Mouse (Mus musculus): Measurements from ENCODE around the gene Cfap65. TPM values are rescaled to one million over a fixed set of nuclear protein-coding genes. Genes with fewer than 3 reads are reported as not detected.
A peak's percentile ranks its signal among the peaks of the same experiment; 100 is the strongest.

The Cfap65 gene
- polyA plus RNA-seq, 1 experiment from 2014 or later: 0.13 TPM

DNA sequence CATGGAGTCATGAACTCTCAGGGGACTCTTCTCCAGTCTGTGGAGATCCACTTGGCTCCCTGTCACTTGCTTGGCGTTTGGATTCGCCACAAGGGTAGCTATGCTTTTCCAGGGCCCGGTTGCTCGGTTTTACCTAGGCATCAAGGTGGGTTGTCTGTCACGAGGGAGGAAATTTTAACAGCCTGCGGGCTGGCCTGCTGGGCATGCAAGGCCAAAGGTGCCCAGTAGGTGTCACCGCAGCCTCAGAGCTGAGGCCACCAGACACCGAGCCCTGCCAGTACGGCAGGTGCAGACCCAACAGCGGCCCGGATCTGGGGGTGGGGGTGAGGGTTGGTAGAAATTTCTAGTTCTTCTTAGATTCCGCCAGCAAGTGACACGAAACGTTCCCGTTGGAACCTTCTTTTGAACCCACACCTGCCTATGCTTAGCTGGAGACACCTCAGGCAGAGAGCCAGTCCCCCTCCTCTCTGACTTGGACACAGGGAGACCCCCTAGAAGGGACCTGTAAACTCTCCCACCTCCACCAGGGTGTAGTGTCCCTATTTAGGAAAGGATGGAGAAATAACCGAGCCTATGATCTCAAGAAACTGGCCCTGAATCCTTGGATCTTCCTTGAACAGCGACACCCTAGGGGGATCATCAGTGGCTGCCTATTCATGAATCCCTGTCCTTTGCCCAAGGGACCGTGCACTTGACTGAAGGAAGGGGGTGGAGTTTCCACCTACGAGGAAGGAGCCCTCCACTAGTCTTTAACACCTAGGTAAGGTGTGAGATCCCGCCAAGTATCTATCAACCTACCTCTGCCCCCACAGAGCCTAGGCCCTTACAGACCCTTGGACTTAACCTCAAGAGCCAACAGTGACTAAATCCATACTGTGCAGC is 13.6 kb upstream of the Cfap65 start:
- Histone ChIP-seq H3K9ac (replicated peaks; ENCODE audit: low read length) (no peak overlapping the region), H3K27ac (replicated peaks; ENCODE audit: low read depth, low read length) (no peak overlapping the region), H3K27me3 (ENCODE audit: control insufficient read depth, insufficient read depth, low read length) (peaks cover 80% of the 10 kb centered on the region), H3K4me3 (replicated peaks; ENCODE audit: low read depth, low read length) (no peak overlapping the region), H3K9me3 (ENCODE audit: control insufficient read depth, low read length) (no peaks in the 10 kb centered on the region), H3K36me3 (ENCODE audit: control insufficient read depth, insufficient read depth, low read length) (no peaks in the 10 kb centered on the region), H3K4me1 (ENCODE audit: control insufficient read depth, insufficient read depth, low read length) (peaks cover 15% of the 10 kb centered on the region; the same call in 1 of the 2 replicates), H3K4me2 (ENCODE audit: low read length) (peak overlapping the region; percentile 54; the same call in 1 of the 2 replicates)
- 3% methylated on average over 20 of the region's 20 CpGs for WGBS
- DNase-seq (peak; percentile 79), ATAC-seq (ENCODE audit: low FRiP score, low TSS enrichment) (peak; percentile 48; the same call in 1 of the 2 replicates)

DNA sequence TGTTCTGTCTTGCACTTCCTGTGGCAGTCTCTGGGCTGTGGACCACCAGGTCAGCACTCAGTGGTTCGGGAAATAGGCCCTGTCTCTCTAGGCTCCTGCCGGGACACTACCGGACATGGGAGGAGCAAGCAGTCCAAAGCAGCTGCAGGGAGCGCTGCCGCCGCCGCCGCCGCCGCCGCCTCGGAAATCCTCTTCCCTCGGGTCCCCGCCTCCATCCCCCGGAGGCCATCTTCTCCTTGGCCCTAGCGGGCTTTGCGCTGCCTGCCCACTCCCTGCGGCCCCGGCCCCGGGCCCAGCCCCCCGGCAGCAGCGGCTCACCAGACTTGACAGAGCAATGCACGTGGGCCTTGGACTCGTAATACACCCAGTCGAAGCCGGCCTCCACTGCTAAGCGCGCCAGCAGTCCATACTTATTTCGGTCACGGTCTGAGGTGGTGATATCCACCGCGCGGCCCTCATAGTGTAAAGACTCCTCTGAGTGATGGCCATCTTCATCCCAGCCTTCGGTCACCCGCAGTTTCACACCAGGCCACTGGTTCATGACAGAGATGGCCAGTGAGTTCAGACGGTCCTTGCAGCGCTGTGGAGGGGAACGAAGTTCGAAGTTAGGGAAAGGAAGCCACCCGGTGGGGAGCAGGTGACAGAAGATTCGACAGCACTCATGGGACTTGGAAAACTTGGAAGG is 12.7 kb upstream of the Cfap65 start:
- DNase-seq (peak; percentile 39), ATAC-seq (ENCODE audit: low FRiP score, low TSS enrichment) (no peak)
- H3K4me2 ChIP-seq (ENCODE audit: low read length): peak overlapping the region; percentile 54
- H3K27me3 ChIP-seq (ENCODE audit: control insufficient read depth, insufficient read depth, low read length): peaks cover 74% of the 10 kb centered on the region
- 1% methylated on average over 41 of the region's 41 CpGs for WGBS
- H3K4me1 ChIP-seq (ENCODE audit: control insufficient read depth, insufficient read depth, low read length): peaks cover 15% of the 10 kb centered on the region; the same call in 1 of the 2 replicates
- no peak overlapping the region for H3K27ac ChIP-seq (replicated peaks; ENCODE audit: low read depth, low read length)
- H3K9me3 ChIP-seq (ENCODE audit: control insufficient read depth, low read length): no peaks in the 10 kb centered on the region
- H3K9ac ChIP-seq (replicated peaks; ENCODE audit: low read length): no peak overlapping the region; the same call in 1 of the 2 replicates
- no peaks in the 10 kb centered on the region for H3K36me3 ChIP-seq (ENCODE audit: control insufficient read depth, insufficient read depth, low read length)
- H3K4me3 ChIP-seq (replicated peaks; ENCODE audit: low read depth, low read length): peak overlapping the region; percentile 22

DNA sequence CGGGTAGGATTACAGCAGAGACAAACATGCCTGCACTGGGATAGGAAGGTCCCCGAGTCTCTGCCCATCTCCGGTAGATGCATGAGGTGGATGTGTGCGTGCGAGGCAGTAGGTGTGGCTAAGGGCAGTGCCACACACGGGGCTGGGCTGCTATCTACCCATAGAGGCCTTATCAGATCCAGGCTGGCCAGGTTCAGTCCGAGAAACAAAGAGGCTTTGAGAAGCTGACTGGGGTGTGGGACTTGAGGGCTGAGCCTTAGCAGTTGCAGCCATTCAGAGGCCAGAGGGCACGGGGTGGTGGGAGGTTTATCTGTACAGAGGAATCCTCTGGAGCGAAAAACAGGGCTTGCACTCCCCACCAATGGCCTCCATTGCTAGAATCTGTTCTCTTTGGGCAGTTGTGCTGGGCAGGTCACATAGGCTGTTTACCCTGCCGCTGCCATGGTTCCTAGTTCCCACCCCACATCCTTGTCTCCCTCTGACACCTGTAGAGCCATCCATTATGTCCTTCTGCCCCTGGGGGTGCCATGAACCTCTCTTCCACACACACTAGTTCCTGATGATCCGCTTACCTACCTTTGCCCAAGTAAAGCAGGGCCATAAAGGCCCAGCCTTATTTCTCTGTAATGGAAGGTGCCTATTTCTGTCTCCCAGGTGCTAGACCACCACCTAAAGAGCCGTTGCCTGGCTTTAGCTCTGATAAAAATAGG is 6.4 kb upstream of the Cfap65 start:
- Histone ChIP-seq H3K4me3 (replicated peaks; ENCODE audit: low read depth, low read length) (no peak overlapping the region), H3K4me1 (ENCODE audit: control insufficient read depth, insufficient read depth, low read length) (no peaks in the 10 kb centered on the region), H3K27ac (replicated peaks; ENCODE audit: low read depth, low read length) (no peak overlapping the region), H3K9ac (replicated peaks; ENCODE audit: low read length) (no peak overlapping the region), H3K9me3 (ENCODE audit: control insufficient read depth, low read length) (no peaks in the 10 kb centered on the region), H3K27me3 (ENCODE audit: control insufficient read depth, insufficient read depth, low read length) (peaks cover 11% of the 10 kb centered on the region; the same call in 1 of the 2 replicates), H3K4me2 (ENCODE audit: low read length) (no peak overlapping the region), H3K36me3 (ENCODE audit: control insufficient read depth, insufficient read depth, low read length) (no peaks in the 10 kb centered on the region)
- no peak for ATAC-seq (ENCODE audit: low FRiP score, low TSS enrichment)
- 69% methylated on average over 12 of the region's 12 CpGs for WGBS
- DNase-seq: no peak

DNA sequence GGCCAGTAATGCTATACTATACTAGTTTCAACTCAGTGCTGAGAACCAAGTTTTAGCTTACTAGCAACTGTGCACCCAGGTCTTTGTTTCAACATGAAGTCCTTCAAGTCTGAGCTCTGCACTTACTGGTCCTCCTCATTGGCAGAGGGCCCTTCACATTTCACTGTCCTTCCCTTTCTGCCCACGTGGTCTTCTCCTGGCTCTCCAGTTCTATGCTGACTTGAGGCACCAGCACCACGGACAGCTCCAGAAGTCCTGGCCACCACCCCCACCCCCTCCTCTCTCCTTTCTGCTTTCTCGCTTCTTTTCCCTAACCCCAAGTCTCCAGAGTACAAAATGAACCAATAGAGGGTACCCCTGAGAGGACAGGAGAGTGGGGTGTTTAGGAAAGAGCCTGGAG is 4.4 kb upstream of the Cfap65 start:
- Histone ChIP-seq H3K36me3 (ENCODE audit: control insufficient read depth, insufficient read depth, low read length) (no peaks in the 10 kb centered on the region), H3K27ac (replicated peaks; ENCODE audit: low read depth, low read length) (no peak overlapping the region), H3K4me2 (ENCODE audit: low read length) (no peak overlapping the region), H3K4me1 (ENCODE audit: control insufficient read depth, insufficient read depth, low read length) (no peaks in the 10 kb centered on the region), H3K4me3 (replicated peaks; ENCODE audit: low read depth, low read length) (no peak overlapping the region), H3K9me3 (ENCODE audit: control insufficient read depth, low read length) (no peaks in the 10 kb centered on the region), H3K9ac (replicated peaks; ENCODE audit: low read length) (no peak overlapping the region), H3K27me3 (ENCODE audit: control insufficient read depth, insufficient read depth, low read length) (peaks cover 8% of the 10 kb centered on the region; the same call in 1 of the 2 replicates)
- DNase-seq (no peak), ATAC-seq (ENCODE audit: low FRiP score, low TSS enrichment) (no peak)
- WGBS: 9% methylated on average over 3 of the region's 3 CpGs

DNA sequence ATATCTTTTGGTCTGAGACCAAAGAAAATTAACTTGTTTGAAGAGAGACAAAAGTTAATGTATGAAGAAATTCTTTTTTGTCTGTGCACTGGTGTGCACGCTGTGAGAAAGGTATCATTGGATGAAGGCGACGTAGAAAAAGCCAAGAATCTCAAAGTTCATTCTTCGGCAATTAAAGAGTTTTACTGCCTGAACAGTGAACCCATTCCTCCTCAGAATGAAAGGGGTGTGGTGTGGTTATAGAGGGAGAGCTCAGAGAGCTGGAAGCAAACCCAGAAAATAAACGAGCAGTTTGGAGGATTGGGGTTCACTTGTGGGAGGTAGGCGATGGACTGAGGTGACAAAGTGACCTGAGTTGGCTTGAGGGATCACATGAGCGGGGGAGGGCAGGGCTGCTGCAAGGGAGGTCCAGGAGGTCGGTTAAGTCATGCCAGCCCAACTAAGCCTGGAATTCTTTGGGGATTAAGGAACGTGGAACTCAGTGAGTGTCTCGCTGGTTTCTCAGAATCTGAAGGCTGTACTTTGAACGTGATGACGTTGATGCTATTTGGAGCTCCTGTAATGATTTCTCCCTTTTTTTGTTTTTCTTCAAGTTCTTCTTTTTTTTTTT is 927 bp upstream of the Cfap65 start:
- no peaks in the 10 kb centered on the region for H3K4me1 ChIP-seq (ENCODE audit: control insufficient read depth, insufficient read depth, low read length)
- H3K4me3 ChIP-seq (replicated peaks; ENCODE audit: low read depth, low read length): no peak overlapping the region
- WGBS: 44% methylated on average over 12 of the region's 12 CpGs
- H3K36me3 ChIP-seq (ENCODE audit: control insufficient read depth, insufficient read depth, low read length): no peaks in the 10 kb centered on the region
- ATAC-seq (ENCODE audit: low FRiP score, low TSS enrichment) (no peak), DNase-seq (no peak)
- peaks cover 9% of the 10 kb centered on the region; the same call in 1 of the 2 replicates for H3K27me3 ChIP-seq (ENCODE audit: control insufficient read depth, insufficient read depth, low read length)
- no peak overlapping the region for H3K9ac ChIP-seq (replicated peaks; ENCODE audit: low read length)
- H3K4me2 ChIP-seq (ENCODE audit: low read length): no peak overlapping the region
- no peak overlapping the region for H3K27ac ChIP-seq (replicated peaks; ENCODE audit: low read depth, low read length)
- no peaks in the 10 kb centered on the region for H3K9me3 ChIP-seq (ENCODE audit: control insufficient read depth, low read length)

DNA sequence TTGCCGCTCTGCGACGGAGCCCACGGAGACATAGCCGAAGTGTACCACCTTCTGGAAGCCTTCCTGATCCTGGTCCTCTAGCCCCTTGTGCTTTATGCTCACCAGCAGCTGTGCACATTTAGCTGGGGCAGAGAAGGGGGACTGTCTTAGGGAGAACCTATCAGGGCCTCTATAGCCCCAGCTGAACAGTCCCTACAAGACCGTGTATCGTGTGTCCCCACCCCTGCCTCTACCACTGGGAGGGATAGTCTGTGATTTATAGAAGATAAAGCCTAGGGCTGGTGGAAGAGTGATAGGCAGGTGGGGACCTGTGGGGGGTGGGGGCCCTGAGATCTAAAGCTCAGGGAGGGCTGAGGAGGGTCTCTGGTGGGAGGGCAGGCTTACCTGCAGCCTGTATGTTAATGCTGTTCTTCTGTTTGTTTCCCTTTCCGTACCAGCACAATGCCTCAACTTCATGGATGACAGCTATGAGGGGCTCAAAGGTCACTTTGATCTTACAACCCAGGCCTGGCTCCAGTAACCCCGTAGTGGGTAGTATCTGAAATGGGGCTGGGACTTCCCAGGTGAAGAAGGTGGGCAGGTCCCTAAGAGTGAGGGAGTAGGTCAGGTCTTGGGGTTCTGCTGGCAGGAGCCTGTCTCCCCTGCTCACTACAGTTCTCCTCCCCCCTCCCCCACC is 7.6 kb downstream of the Cfap65 start:
- H3K36me3 ChIP-seq (ENCODE audit: control insufficient read depth, insufficient read depth, low read length): no peaks in the 10 kb centered on the region
- no peak overlapping the region for H3K4me3 ChIP-seq (replicated peaks; ENCODE audit: low read depth, low read length)
- H3K9me3 ChIP-seq (ENCODE audit: control insufficient read depth, low read length): no peaks in the 10 kb centered on the region
- H3K9ac ChIP-seq (replicated peaks; ENCODE audit: low read length): no peak overlapping the region
- no peaks in the 10 kb centered on the region for H3K4me1 ChIP-seq (ENCODE audit: control insufficient read depth, insufficient read depth, low read length)
- no peak for ATAC-seq (ENCODE audit: low FRiP score, low TSS enrichment)
- WGBS: 82% methylated on average over 9 of the region's 9 CpGs
- no peak overlapping the region for H3K4me2 ChIP-seq (ENCODE audit: low read length)
- no peaks in the 10 kb centered on the region for H3K27me3 ChIP-seq (ENCODE audit: control insufficient read depth, insufficient read depth, low read length)
- no peak for DNase-seq
- no peak overlapping the region for H3K27ac ChIP-seq (replicated peaks; ENCODE audit: low read depth, low read length)

DNA sequence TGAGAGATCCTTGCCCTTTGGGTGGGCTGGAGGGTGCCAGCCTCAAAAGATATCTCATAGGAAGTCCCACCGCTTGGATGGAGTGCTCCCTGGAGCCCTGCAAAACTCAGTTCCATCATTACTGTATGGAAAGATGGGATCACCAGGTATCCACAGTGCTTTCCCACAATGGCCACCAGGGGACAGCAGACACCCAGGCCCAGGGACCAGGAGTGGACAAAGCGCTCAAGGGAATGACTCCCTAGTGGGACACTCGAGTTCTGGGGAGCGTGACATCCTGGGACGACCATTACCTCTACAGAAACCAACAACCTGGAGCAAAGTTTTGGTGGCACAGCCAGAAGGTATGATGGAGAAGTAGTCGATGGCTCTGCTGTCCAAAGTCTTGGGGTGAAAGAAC is 8.7 kb downstream of the Cfap65 start:
- 34% methylated on average over 6 of the region's 6 CpGs for WGBS
- H3K4me1 ChIP-seq (ENCODE audit: control insufficient read depth, insufficient read depth, low read length): no peaks in the 10 kb centered on the region

DNA sequence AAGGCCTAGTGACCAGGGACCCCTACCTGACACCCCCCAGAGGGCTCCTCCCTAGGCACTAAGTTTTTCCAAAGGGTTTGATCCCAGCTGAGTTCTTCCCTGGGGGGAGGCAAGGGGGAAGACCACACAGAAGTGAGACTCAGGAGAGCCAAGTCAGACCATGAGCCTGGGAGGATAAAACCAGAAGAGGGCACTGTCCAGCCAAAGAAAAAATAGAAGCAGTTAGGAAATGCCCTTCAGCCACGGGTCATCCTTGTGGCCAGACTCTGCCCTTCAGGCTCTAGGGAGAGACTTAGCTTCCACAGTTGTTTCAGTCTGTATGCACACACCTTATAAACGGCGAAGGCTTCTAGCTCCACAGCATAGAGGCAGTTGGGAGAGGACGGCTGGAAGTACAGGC is 10.9 kb downstream of the Cfap65 start:
- 70% methylated on average over 4 of the region's 4 CpGs for WGBS
- no peaks in the 10 kb centered on the region for H3K9me3 ChIP-seq (ENCODE audit: control insufficient read depth, low read length)
- ATAC-seq (ENCODE audit: low FRiP score, low TSS enrichment) (no peak), DNase-seq (no peak)
- no peaks in the 10 kb centered on the region for H3K36me3 ChIP-seq (ENCODE audit: control insufficient read depth, insufficient read depth, low read length)
- H3K4me1 ChIP-seq (ENCODE audit: control insufficient read depth, insufficient read depth, low read length): no peaks in the 10 kb centered on the region
- H3K9ac ChIP-seq (replicated peaks; ENCODE audit: low read length): no peak overlapping the region
- H3K27me3 ChIP-seq (ENCODE audit: control insufficient read depth, insufficient read depth, low read length): no peaks in the 10 kb centered on the region
- H3K4me2 ChIP-seq (ENCODE audit: low read length): no peak overlapping the region
- no peak overlapping the region for H3K4me3 ChIP-seq (replicated peaks; ENCODE audit: low read depth, low read length)
- H3K27ac ChIP-seq (replicated peaks; ENCODE audit: low read depth, low read length): no peak overlapping the region

More for the DNA sequence above, 8.7 kb downstream of the Cfap65 start:
- ATAC-seq (ENCODE audit: low FRiP score, low TSS enrichment) (no peak), DNase-seq (peak; percentile 61)
- no peaks in the 10 kb centered on the region for H3K36me3 ChIP-seq (ENCODE audit: control insufficient read depth, insufficient read depth, low read length)
- no peak overlapping the region for H3K4me2 ChIP-seq (ENCODE audit: low read length)
- no peak overlapping the region for H3K4me3 ChIP-seq (replicated peaks; ENCODE audit: low read depth, low read length)
- H3K9me3 ChIP-seq (ENCODE audit: control insufficient read depth, low read length): no peaks in the 10 kb centered on the region
- no peak overlapping the region for H3K9ac ChIP-seq (replicated peaks; ENCODE audit: low read length)
- no peak overlapping the region for H3K27ac ChIP-seq (replicated peaks; ENCODE audit: low read depth, low read length)
- no peaks in the 10 kb centered on the region for H3K27me3 ChIP-seq (ENCODE audit: control insufficient read depth, insufficient read depth, low read length)

Measured in midbrain, embryonic 14.5 days (tissue).